Mouse (Mus musculus) heart, postnatal 0 days (tissue): ENCODE data around the gene Rrnad1.

Experiments used
- CTCF ChIP-seq: IDR thresholded peaks from 2 replicates; pipeline ENCODE4 v1.5.1; 2016; ENCODE audit warnings: antibody characterized with exemption, control low read depth, low read depth
- EP300 ChIP-seq: IDR thresholded peaks from 2 replicates; pipeline ENCODE4 v1.6.1; 2016; ENCODE audit warnings: antibody characterized with exemption, low read depth

DNA sequence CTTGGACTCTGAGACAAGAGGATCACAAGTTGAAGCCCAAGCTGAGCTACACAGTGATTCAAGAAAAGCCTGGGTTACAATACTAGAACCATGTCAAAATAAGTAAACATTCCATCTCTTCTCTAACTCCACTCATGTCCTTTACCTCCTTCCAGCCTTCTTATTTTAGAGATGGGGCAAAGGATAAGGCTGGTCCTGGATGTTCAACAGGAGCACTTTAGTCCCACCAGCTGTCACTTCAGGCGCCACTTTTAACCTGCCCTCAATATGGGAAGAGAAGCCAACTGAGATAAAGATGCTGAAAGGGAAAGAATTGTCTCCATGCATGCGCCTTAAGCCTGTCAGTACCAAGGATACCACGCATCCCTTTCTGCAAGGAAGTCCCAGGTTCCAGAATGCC, 46.2 kb downstream of the Rrnad1 start:
- TF ChIP-seq CTCF (no peak), EP300 (no peak)
